Mouse (Mus musculus) stomach, adult 2 months (tissue): ENCODE data around the gene Uts2b. TPM values are rescaled to one million over a fixed set of nuclear protein-coding genes. Genes with fewer than 3 reads are reported as not detected.

Source experiments
- polyA plus RNA-seq: library from polyadenylated mRNA; depleted of rRNA; stranded (reverse); fragments of >200 nt; gene quantifications from 2 replicates; pipeline ENCODE4 v1.2.3, GENCODE M21; 2012; rRNA removed

The Uts2b gene
- not detected in 2 replicates for polyA plus RNA-seq

GRCm38 (mm10) chr16:27370191-27370590, at the start of gene Uts2b:
Gene Uts2b (minus strand): TSS chr16:27370239.

GRCm38 (mm10) chr16:27388761-27389451, 18.9 kb upstream of the Uts2b start, which contains the start of gene Ccdc50:
Gene Ccdc50 (plus strand): TSS chr16:27388869.

GRCm38 (mm10) chr16:27307189-27307588, 62.9 kb downstream of the Uts2b start, which contains the start of gene Ostn:
Gene Ostn (plus strand): TSS chr16:27307489.

Other genes with a start within 250 kb of the Uts2b start
- 0.06 TPM in 1 of 2 replicates, not detected in the other for gene Ostn, start 62.8 kb downstream of the Uts2b start, polyA plus RNA-seq
- 4.4 and 5.1 TPM in 2 replicates for gene Ccdc50, start 18.6 kb upstream of the Uts2b start, polyA plus RNA-seq